Mouse (Mus musculus) cortical plate, adult 2 months (tissue): ENCODE data around the gene 4933430I17Rik. TPM values are rescaled to one million over a fixed set of nuclear protein-coding genes. Genes with fewer than 3 reads are reported as not detected.

Experiments used
- H3K27ac ChIP-seq: fragments of 200-500 bp; 2 replicates; pipeline ENCODE4 v1.5.1; 2012; ENCODE audit warnings: low read length, control low read depth, inconsistent platforms; ENCODE audit not compliant: insufficient read depth
- H3K4me1 ChIP-seq: fragments of 200-500 bp; 2 replicates; pipeline ENCODE4 v1.6.1; 2011; ENCODE audit warnings: low read length; ENCODE audit not compliant: control insufficient read depth, insufficient read depth
- H3K4me3 ChIP-seq: fragments of 200-500 bp; 2 replicates; pipeline ENCODE4 v1.5.1; 2011; ENCODE audit warnings: mild to moderate bottlenecking, low read length, control low read depth; ENCODE audit not compliant: insufficient read depth
- CTCF ChIP-seq: fragments of 200-500 bp; IDR thresholded peaks from 2 replicates; pipeline ENCODE4 v1.5.1; 2011; ENCODE audit warnings: mild to moderate bottlenecking, control low read depth, low read length; ENCODE audit not compliant: insufficient read depth; ENCODE audit errors: extremely low read depth
- POLR2A ChIP-seq: fragments of 200-500 bp; IDR thresholded peaks from 2 replicates; pipeline ENCODE4 v1.6.1; 2011; ENCODE audit warnings: mild to moderate bottlenecking, low read length, control low read depth; ENCODE audit not compliant: insufficient read depth; ENCODE audit errors: extremely low read depth
- polyA plus RNA-seq: library from polyadenylated mRNA; depleted of rRNA; stranded (reverse); fragments of >200 nt; gene quantifications from 2 replicates; pipeline ENCODE4 v1.2.3, GENCODE M21; 2012; rRNA removed

Gene 4933430I17Rik
- polyA plus RNA-seq, 1 experiment: 0.25 TPM

GRCm38 (mm10) chr4:62594442-62594841 is 69.3 kb downstream of the 4933430I17Rik start:
- no peaks in the 10 kb centered on the region for H3K4me1 ChIP-seq
- H3K4me3 ChIP-seq: no peak overlapping the region
- no peak overlapping the region for H3K27ac ChIP-seq
- TF ChIP-seq POLR2A (no peak), CTCF (no peak)

GRCm38 (mm10) chr4:62596051-62596450 is 70.9 kb downstream of the 4933430I17Rik start:
- no peak for TF ChIP-seq POLR2A
- TF ChIP-seq CTCF: no peak
- no peak overlapping the region for H3K4me3 ChIP-seq
- no peak overlapping the region for H3K27ac ChIP-seq
- no peaks in the 10 kb centered on the region for H3K4me1 ChIP-seq

Other genes starting within 250 kb of the 4933430I17Rik start
- gene Fkbp15, start 164.8 kb upstream of the 4933430I17Rik start, polyA plus RNA-seq: 26.1 and 27.2 TPM in 2 replicates
- gene Slc31a1, start 164.6 kb upstream of the 4933430I17Rik start, polyA plus RNA-seq: 17.1 and 18.1 TPM in 2 replicates
- 47.8 and 48.3 TPM in 2 replicates for gene Cdc26, start 116.7 kb upstream of the 4933430I17Rik start, polyA plus RNA-seq
- 14.3 and 16.5 TPM in 2 replicates for gene Prpf4, start 116.6 kb upstream of the 4933430I17Rik start, polyA plus RNA-seq
- gene Rnf183, start 90.1 kb upstream of the 4933430I17Rik start, polyA plus RNA-seq: 0.09 and 0.15 TPM in 2 replicates
- 6.1 and 8.3 TPM in 2 replicates for gene Wdr31, start 54.5 kb upstream of the 4933430I17Rik start, polyA plus RNA-seq
- 0.58 and 0.62 TPM in 2 replicates for gene Bspry, start 45.3 kb upstream of the 4933430I17Rik start, polyA plus RNA-seq
- 7.6 and 8.4 TPM in 2 replicates for gene Hdhd3, start 21.9 kb upstream of the 4933430I17Rik start, polyA plus RNA-seq
- gene Alad, start 5.5 kb upstream of the 4933430I17Rik start, polyA plus RNA-seq: 36.0 and 38.0 TPM in 2 replicates
- 26.0 TPM in 2 replicates for gene Pole3, start 301 bp upstream of the 4933430I17Rik start, polyA plus RNA-seq
- 35.7 and 40.2 TPM in 2 replicates for gene Rgs3, start 34.5 kb downstream of the 4933430I17Rik start, polyA plus RNA-seq